Mouse (Mus musculus) lung, adult 2 months (tissue): Measurements from ENCODE around the gene Nuf2.

Experiments used
- CTCF ChIP-seq: fragments of 200-500 bp; IDR thresholded peaks from 2 replicates; pipeline ENCODE4 v1.5.1; 2011; ENCODE audit warnings: mild to moderate bottlenecking, low read length, control low read depth; ENCODE audit not compliant: insufficient read depth
- POLR2A ChIP-seq: fragments of 200-500 bp; IDR thresholded peaks from 2 replicates; pipeline ENCODE4 v1.6.1; 2011; ENCODE audit warnings: low read depth, mild to moderate bottlenecking, control low read depth, low read length, borderline replicate concordance; ENCODE audit errors: extremely low read depth

DNA sequence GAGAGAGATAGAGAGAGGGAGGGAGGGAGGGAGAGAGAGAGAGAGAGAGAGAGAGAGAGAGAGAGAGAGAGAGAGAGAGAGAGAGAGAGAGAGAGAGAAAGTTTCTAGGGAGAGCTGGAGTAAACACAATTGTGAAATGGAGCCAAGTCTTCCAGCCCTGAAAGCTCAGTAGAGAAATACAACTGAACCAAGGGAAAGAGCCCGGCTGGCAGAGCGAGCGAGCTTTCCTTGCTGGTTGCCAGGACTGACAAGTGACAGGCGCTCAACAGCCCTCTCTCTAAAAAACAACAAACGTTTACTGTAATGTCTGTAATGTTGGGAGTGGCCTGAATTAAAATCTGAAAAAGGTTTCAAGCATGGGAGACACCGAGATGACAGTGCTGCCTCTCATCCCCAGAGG is 24.9 kb downstream of the Nuf2 start:
- TF ChIP-seq POLR2A = no peak
- no peak for TF ChIP-seq CTCF
